Mouse (Mus musculus) stomach, postnatal 0 days (tissue): ENCODE data around the gene Gfod1.

Experiments used
- CTCF ChIP-seq: IDR thresholded peaks from 2 replicates; pipeline ENCODE4 v1.5.1; 2016; ENCODE audit warnings: antibody characterized with exemption, low read depth, mild to moderate bottlenecking, moderate library complexity
- EP300 ChIP-seq: optimal IDR thresholded peaks from 2 replicates; pipeline ENCODE3; 2016; ENCODE audit warnings: antibody characterized with exemption

DNA sequence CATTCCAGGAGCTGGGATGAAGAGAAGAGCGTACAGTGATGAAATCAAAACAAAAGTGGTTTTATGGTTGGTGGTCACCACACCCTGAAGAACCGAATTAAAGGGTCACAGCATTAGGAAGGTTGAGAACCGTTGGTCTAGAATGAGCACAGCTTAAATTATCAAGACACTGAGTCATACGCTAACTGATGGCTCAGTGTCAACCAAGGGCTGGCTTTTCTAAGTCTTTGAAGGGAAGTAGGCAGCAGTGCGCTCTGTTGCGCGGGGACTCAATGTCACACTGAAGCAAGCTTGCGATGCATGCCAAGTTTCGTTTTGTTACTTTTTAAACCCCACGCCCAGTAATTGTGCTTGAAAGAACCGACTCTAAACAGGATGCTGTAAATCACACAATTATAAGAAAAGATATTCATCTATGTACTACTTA, 64.2 kb downstream of the Gfod1 start:
- TF ChIP-seq CTCF (no peak), EP300 (no peak)
